Mouse (Mus musculus) liver, embryonic 12.5 days (tissue): ENCODE results near the gene Rhbdd3. TPM values are rescaled to one million over a fixed set of nuclear protein-coding genes. Genes with fewer than 3 reads are reported as not detected.
A peak's percentile ranks its signal among the peaks of the same experiment; 100 is the strongest.

Experiments
- ATAC-seq: fragments of 200-750 bp; cut with Nextera tagmentation; 2 replicates; pipeline ENCODE4 v1.8.0; 2017; ENCODE audit warnings: moderate number of reproducible peaks, mild to moderate bottlenecking, moderate library complexity
- H3K27ac ChIP-seq: fragments of 300-500 bp; sonication (generic); 2 replicates; pipeline ENCODE4 v1.5.1; 2016; ENCODE audit warnings: mild to moderate bottlenecking
- H3K27me3 ChIP-seq: fragments of 300-500 bp; sonication (generic); replicated peaks from 2 replicates; pipeline ENCODE4 v1.6.1; 2016; ENCODE audit warnings: mild to moderate bottlenecking, moderate library complexity
- H3K36me3 ChIP-seq: fragments of 300-500 bp; sonication (generic); 2 replicates; pipeline ENCODE4 v1.6.1; 2016; ENCODE audit warnings: mild to moderate bottlenecking, moderate library complexity
- H3K4me1 ChIP-seq: fragments of 300-500 bp; sonication (generic); 2 replicates; pipeline ENCODE4 v1.6.1; 2016
- H3K4me2 ChIP-seq: fragments of 300-500 bp; sonication (generic); 2 replicates; pipeline ENCODE4 v1.6.1; 2016; ENCODE audit warnings: mild to moderate bottlenecking, moderate library complexity
- H3K4me3 ChIP-seq: fragments of 300-500 bp; sonication (generic); 2 replicates; pipeline ENCODE4 v1.5.1; 2016; ENCODE audit warnings: mild to moderate bottlenecking, moderate library complexity
- H3K9ac ChIP-seq: fragments of 300-500 bp; sonication (generic); 2 replicates; pipeline ENCODE4 v1.6.1; 2016; ENCODE audit warnings: mild to moderate bottlenecking, moderate library complexity
- H3K9me3 ChIP-seq: fragments of 300-500 bp; sonication (generic); replicated peaks from 2 replicates; pipeline ENCODE4 v1.6.1; 2016; ENCODE audit warnings: mild to moderate bottlenecking, moderate library complexity
- WGBS: fragments of 180-500 bp; shearing (Covaris S2); methylation state at CpG from one replicate; pipeline ENCODE4 v1.1.7; 2016; ENCODE audit not compliant: insufficient replicate concordance; 5-methylcytosine and 5-hydroxymethylcytosine counted together
- polyA plus RNA-seq: library from polyadenylated mRNA; unstranded; fragments of >200 nt; fragmentation: Nextera tagmentation; extraction: Ambion mirVana; gene quantifications from 2 replicates; pipeline ENCODE4 v1.2.1, GENCODE M21; 2016

Rhbdd3 gene
- polyA plus RNA-seq, 1 experiment from 2014 or later = 19.0 TPM

DNA sequence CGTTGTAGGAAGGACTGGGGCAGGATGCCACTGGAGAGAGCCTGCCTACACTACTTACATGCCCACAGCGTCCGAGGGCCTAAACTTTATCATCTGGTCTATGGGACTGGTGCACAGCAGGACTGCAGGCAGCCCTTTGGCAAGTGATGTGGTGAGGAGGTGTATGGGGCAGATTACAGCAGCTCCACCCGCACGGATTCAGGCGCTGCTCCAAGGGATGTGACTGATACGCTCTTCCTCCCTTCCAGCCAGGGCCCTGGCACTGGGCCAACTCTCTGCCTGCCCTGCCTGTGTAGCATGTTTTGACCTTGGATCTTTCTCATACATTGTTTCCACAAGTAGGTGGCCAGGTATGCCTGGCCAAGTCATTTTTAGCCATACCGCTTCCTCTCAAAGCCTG, 41.9 kb downstream of the Rhbdd3 start:
- no peak overlapping the region for H3K27ac ChIP-seq

DNA sequence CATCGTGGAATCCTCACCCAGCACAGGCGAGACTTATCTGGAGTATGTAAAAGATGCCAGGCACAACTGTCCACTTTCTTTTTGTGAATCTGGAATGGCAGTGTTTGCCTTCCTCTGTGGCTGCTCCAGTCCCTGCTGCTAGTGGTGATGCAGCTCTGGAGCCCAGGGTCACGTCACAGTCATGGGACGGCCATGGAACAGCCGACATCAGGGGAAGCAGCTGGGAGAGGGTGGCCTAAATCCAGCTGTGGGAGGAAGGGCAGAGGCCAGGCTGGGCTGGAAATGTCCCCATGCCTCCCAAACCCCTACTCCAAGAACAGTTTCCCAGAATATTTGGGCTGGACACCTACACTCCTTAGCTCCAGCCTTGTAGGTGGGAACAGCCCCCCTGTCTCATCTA, 42.5 kb downstream of the Rhbdd3 start:
- H3K9ac ChIP-seq = no peak overlapping the region
- no peak overlapping the region for H3K27ac ChIP-seq
- H3K4me2 ChIP-seq = no peak overlapping the region
- ATAC-seq = no peak
- H3K4me1 ChIP-seq = peaks cover 18% of the 10 kb centered on the region
- H3K4me3 ChIP-seq = no peak overlapping the region
- no peaks in the 10 kb centered on the region for H3K36me3 ChIP-seq
- WGBS = 65% methylated on average over 5 of the region's 5 CpGs
- H3K9me3 ChIP-seq = no peaks in the 10 kb centered on the region
- no peaks in the 10 kb centered on the region for H3K27me3 ChIP-seq

More for the DNA sequence above, 41.9 kb downstream of the Rhbdd3 start:
- no peaks in the 10 kb centered on the region for H3K36me3 ChIP-seq
- no peak overlapping the region for H3K4me3 ChIP-seq
- peaks cover 18% of the 10 kb centered on the region for H3K4me1 ChIP-seq
- ATAC-seq = no peak
- no peaks in the 10 kb centered on the region for H3K9me3 ChIP-seq
- H3K4me2 ChIP-seq = no peak overlapping the region
- 57% methylated on average over 8 of the region's 8 CpGs for WGBS
- no peak overlapping the region for H3K9ac ChIP-seq
- no peaks in the 10 kb centered on the region for H3K27me3 ChIP-seq

DNA sequence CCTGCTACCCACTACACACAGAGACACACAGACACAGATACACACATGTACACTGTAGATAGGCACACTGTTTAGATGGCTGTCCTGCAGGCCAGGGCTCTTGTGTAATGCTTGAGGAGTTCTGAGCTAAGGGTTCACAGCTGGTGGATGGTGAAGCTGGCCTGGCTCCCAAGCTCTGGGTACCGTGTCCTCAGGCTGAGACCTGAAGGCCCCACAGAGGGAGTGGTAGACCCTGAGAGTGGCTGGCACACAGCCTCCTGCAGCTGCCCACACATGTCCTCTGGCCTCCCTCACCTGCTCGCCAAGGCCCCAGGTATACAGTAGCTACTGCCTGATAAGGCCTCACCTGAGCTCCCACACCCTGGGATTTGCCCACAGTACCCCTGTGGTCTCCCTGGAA, 43.2 kb downstream of the Rhbdd3 start:
- Histone ChIP-seq H3K4me2 (no peak overlapping the region), H3K9me3 (no peaks in the 10 kb centered on the region), H3K9ac (no peak overlapping the region), H3K36me3 (no peaks in the 10 kb centered on the region), H3K27ac (no peak overlapping the region), H3K4me3 (no peak overlapping the region), H3K4me1 (peaks cover 18% of the 10 kb centered on the region), H3K27me3 (no peaks in the 10 kb centered on the region)
- no peak for ATAC-seq
- WGBS = 63% methylated on average over 2 of the region's 2 CpGs

DNA sequence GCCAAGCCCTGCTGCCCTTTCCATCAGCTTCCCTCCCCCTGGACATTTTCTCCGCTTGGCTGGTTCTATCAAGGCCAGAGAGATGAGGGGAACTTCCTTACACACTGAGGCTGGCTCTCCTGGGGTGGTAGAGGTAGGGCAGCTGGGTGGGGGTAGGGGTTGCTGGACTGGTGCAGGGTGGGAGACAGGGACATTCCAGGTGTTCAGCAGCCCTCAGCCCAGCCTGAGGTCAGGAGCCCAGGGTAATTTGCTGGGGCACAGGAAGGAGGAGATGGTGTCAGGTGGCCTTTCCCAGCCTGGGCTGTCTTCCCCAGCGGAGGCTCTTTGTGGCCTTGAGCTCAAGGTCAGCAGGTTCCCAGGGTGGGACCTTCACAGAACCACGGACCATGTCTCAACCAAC, 46.9 kb downstream of the Rhbdd3 start:
- peaks cover 30% of the 10 kb centered on the region for H3K4me1 ChIP-seq
- H3K27ac ChIP-seq = no peak overlapping the region
- 68% methylated on average over 3 of the region's 3 CpGs for WGBS
- no peaks in the 10 kb centered on the region for H3K9me3 ChIP-seq
- no peaks in the 10 kb centered on the region for H3K36me3 ChIP-seq
- H3K4me2 ChIP-seq = no peak overlapping the region
- no peak for ATAC-seq
- peaks cover 8% of the 10 kb centered on the region for H3K27me3 ChIP-seq
- H3K4me3 ChIP-seq = no peak overlapping the region
- no peak overlapping the region for H3K9ac ChIP-seq

DNA sequence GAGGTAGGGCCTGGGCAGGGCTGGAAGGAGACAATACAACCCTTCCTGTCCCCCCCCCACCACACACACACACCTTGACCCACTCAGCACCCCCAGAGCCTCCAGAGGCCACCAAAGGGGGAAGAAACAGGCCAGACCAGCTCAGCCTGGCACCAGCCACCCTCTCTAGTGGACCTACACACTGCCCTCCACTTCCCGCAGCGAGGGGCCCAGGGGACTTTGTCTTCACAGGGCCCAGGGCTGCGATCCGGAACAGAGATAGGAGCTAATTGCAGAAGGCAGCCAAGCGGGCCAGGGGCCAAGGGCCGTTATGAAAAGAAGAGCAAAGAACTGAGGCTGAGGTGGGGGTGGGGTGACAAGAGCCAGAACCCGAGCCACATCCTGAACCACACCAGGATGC, 50.5 kb downstream of the Rhbdd3 start:
- Histone ChIP-seq H3K4me1 (peaks cover 33% of the 10 kb centered on the region), H3K9me3 (no peaks in the 10 kb centered on the region), H3K27me3 (peaks cover 31% of the 10 kb centered on the region), H3K9ac (0 out of 2 replicates have a peak overlapping the region, but pooled peaks have one; percentile 37), H3K36me3 (no peaks in the 10 kb centered on the region), H3K4me2 (peak overlapping the region; percentile 42), H3K4me3 (no peak overlapping the region), H3K27ac (no peak overlapping the region)
- 4% methylated on average over 7 of the region's 7 CpGs for WGBS
- peak; percentile 21; the same call in 1 of the 2 replicates for ATAC-seq

DNA sequence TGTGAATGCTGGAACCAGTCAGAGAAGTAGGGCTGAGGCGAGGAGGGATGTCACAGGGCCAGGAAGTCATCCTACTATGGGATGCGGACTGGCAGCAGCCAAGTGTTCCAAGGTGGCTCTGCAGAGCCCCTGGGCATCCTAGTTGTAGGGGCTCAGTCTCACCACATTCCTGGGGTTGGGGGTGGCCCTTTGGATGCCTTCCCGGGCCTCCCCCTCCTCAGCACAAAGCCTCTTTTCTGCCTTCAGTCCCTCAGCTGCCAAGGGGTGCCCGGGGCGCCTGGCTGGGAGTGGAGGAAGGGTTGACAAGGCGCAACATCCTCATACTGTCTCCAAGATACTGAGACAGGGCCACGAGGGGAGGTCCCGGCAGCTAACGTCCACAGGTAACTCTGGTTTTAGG, 51.2 kb downstream of the Rhbdd3 start:
- Histone ChIP-seq H3K27ac (no peak overlapping the region), H3K27me3 (peaks cover 31% of the 10 kb centered on the region), H3K4me2 (peak overlapping the region; percentile 42; the same call in 1 of the 2 replicates)

DNA sequence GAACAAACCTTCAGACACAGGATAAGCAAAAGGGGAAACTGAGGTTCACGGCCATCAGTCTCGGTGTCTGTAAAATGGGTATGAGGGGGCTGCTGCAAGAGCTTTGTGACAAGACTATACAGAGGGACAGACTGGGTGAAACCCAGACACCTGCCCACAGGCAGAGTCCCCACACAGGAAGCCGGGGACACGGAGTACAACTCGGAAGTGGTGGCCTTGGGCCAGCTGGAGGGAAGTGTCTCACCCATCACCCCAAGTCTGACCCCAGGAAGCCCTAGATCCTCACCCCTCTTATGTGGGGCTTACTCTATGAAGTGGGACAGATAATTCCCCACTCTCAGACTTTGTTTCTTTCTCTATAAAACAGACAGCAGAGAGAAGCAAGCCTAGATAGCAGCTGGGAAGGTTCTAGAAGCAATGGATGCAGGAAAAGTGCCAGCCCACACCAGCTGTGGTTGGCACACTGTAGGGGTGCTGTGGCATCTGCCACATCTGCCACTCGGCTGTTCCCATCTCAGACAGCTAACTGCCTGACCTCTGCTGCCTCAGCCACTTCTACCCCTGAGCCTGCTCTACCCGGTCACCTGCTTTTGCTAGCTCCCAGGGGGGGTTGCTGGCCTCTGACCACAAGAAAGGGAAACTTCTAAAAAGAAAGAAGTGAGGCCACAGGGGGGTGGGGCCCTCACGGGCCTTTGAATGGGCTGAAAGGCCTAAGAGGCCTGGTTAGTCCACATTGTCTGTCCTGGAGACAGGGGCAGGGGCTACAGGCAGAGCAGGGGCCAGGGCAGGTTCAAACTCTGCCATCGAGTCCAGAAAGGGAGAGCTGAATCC, 51.9 kb downstream of the Rhbdd3 start:
- Histone ChIP-seq H3K36me3 (no peaks in the 10 kb centered on the region), H3K4me1 (peaks cover 41% of the 10 kb centered on the region), H3K9ac (no peak overlapping the region), H3K27ac (no peak overlapping the region), H3K4me3 (no peak overlapping the region), H3K27me3 (peaks cover 31% of the 10 kb centered on the region), H3K4me2 (peak overlapping the region; percentile 80), H3K9me3 (no peaks in the 10 kb centered on the region)
- WGBS = 37% methylated on average over 9 of the region's 9 CpGs
- no peak for ATAC-seq

More for the DNA sequence above, 51.2 kb downstream of the Rhbdd3 start:
- H3K9me3 ChIP-seq = no peaks in the 10 kb centered on the region
- WGBS = 50% methylated on average over 9 of the region's 9 CpGs
- H3K9ac ChIP-seq = no peak overlapping the region
- no peaks in the 10 kb centered on the region for H3K36me3 ChIP-seq
- ATAC-seq = no peak
- H3K4me1 ChIP-seq = peaks cover 35% of the 10 kb centered on the region
- H3K4me3 ChIP-seq = no peak overlapping the region

DNA sequence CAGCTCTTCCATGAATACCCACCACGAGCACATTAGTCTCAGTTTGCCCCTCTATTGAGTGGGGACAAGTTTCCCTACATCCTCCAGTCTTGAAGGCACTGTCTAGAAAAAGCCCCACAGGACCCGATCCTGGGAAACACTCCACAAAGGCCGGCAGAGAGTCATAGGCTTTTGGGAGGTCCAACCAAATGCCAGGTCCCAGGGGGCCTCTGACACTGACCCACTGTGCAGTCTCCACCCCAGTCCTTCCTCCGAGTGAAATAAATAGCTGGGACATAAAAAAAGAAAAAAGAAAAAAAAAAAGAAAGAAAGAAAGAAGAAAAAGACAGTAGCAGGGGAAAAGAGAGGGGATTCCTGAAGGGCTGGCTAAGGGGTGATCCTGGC, 52.5 kb downstream of the Rhbdd3 start:
- Histone ChIP-seq H3K4me3 (peak overlapping the region; percentile 58), H3K4me1 (peaks cover 47% of the 10 kb centered on the region), H3K27me3 (peaks cover 31% of the 10 kb centered on the region), H3K4me2 (peak overlapping the region; percentile 80), H3K27ac (no peak overlapping the region), H3K36me3 (no peaks in the 10 kb centered on the region), H3K9me3 (no peaks in the 10 kb centered on the region), H3K9ac (peak overlapping the region; percentile 64; the same call in 1 of the 2 replicates)
- ATAC-seq = no peak
- 22% methylated on average over 4 of the region's 4 CpGs for WGBS

DNA sequence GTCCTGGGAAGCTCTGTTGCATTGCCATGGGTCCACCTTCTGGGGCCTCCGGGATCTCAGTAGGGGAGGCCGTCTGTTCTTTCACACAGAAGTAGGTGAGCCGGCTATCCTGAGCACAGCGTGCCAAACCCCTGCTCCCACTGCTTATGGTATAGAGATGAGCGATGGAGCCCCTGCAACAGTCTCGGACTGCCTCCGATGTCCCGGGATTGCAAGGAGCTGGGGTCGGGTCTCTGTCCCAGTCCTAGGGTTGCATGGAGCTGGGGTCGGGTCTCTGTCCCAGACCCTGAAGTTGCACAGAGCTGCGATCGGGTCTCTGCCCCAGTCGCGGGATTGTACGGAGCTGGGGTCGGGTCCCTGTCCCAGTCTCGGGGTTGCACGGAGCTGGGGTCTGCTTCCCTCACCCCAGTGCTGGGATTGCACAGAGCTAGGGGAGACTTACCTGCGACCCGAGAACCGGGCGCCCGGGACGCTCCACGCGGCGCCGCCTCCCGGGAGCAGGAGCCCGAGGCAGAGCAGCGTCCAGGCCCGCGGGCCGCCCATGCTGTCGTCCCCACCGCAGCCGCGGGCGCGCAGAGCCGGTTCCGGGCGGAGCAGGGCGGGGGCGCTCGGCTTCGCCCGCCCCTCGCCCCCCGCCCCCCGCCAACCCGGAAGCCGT, 53.1 kb downstream of the Rhbdd3 start, which contains the start of gene Emid1:
Emid1 (minus strand) TSS at position 578 of the 658 bp plus-strand sequence.
- H3K9ac ChIP-seq = peak within 1 kb of the TSS; percentile 64
- ATAC-seq = peak; percentile 31
- H3K36me3 ChIP-seq = no peaks in the 10 kb centered on the region
- H3K4me1 ChIP-seq = peaks cover 52% of the 10 kb centered on the region
- no peaks in the 10 kb centered on the region for H3K9me3 ChIP-seq
- peak within 1 kb of the TSS; percentile 58 for H3K4me3 ChIP-seq
- H3K27me3 ChIP-seq = peaks cover 37% of the 10 kb centered on the region
- peak within 1 kb of the TSS; percentile 80 for H3K4me2 ChIP-seq
- no peak within 1 kb of the TSS for H3K27ac ChIP-seq
- WGBS = 4% methylated on average over 48 of the region's 53 CpGs

DNA sequence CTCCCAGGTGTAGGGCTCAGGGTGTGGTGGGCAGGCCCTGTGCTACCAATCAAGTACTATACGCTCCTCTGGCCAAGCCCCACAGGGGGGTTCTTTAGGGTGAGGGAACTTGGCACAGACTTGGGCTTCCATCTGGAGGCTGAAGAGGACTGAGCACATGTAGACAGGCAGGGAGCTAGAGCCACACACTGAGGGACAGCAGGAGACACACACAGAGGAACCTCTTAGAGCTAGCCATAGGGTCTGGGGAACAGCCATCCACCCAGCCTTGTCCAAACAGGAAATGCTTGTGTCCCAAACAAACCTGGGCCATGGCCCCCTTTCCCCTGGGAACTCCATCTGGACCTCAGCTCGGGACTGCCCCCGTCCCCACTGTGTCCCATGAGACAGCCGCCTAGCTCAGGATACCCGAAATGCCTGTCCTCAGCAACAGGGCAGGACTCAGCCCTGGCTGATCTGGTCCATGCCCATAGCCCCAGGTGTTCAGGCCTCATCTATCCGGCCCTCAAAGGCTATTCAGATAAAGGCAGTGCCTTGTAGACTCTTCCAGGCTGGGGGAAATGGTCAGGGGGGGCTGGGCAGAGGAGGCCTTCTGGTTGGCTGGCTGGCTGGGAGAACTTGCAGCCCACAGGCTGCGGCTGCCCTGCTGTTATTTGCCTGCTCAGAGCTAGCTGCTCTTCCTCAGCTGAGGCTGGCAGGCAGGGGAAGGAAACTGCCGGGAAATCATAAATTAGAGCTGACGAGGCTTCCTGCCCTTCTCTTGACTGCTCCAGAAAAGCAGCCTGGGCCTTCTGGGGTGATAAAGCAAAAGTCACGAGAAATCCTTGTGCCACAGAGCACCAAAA, 56.5 kb downstream of the Rhbdd3 start:
- H3K4me1 ChIP-seq = peaks cover 38% of the 10 kb centered on the region
- no peaks in the 10 kb centered on the region for H3K9me3 ChIP-seq
- WGBS = 35% methylated on average over 10 of the region's 10 CpGs
- no peak overlapping the region for H3K4me3 ChIP-seq
- no peaks in the 10 kb centered on the region for H3K36me3 ChIP-seq
- peaks cover 35% of the 10 kb centered on the region for H3K27me3 ChIP-seq
- no peak overlapping the region for H3K27ac ChIP-seq
- H3K9ac ChIP-seq = no peak overlapping the region
- no peak overlapping the region for H3K4me2 ChIP-seq
- ATAC-seq = no peak
